Mouse (Mus musculus): ENCODE data around the gene Fmo2.

GRCm38 (mm10) chr1:162931310-162931875, 32.9 kb upstream of the Fmo2 start:
- no peak for TF ChIP-seq POLR2A (IDR thresholded peaks at IDR 0.05; ENCODE audit: borderline replicate concordance, extremely low read depth, low read depth, low read length)
- no peak for TF ChIP-seq CTCF (IDR thresholded peaks at IDR 0.05; ENCODE audit: insufficient read depth, low read length)

All from lung, adult 2 months (tissue).